Mouse (Mus musculus) cerebellum, postnatal 14 days (tissue): ENCODE data around the gene Pbx1.

Experiments used
- DNase-seq, 2 experiments: peaks; one replicate each; pipeline ENCODE4 v3.0.0; 2021; ENCODE audit warnings: mixed read lengths in 2 of 2

The Pbx1 gene

DNA sequence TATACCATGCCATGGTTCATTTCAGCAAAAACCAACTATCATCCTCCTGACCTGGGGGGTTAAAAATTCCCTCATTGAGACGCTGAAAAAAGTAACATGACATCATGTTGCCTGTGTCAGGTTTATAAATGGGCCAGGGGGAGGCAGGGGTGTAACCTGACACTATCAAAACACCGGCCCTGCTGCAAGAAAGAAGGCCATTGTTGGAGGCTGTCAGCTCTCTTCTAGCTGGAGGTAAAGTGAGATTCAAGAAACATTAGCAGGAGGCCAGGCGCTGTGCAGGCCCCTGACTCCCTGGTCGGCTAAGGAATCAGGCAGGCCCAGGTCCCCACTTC is 49.3 kb downstream of the Pbx1 start:
- DNase-seq = no peak

DNA sequence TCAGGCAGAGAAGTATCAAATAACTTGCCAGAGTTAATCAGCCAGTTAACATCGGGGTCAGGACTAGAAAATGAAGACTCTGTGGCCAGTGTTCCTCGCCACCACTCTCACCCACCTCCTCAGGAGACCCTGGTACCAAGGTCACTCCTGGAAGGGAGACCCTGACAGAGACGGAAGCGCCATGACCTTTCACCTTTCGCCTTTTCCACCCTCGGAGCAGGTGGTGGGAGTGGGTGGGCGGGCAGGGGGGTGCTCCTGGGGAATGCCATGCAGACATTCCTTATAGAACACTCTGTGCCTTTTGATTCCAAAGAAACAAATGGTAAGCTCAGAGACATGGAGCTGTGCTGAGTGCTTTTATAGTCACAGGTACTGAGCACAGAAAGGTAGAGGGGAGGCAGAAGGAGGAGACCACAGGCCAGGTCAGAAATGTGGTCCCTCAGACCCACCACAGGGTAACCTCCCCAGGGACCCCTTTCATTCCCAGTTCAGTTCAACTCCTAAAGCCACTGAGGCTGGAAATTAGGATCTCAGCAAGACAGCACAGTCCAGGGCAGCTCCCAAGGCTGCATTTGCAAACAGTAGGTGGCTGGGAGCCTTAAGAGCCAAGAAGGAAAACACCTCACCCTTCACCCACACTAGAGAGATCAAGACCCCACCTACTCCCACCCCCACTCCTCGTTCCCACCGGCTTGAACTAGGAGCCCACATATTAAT is 49.8 kb downstream of the Pbx1 start:
- no peak for DNase-seq

DNA sequence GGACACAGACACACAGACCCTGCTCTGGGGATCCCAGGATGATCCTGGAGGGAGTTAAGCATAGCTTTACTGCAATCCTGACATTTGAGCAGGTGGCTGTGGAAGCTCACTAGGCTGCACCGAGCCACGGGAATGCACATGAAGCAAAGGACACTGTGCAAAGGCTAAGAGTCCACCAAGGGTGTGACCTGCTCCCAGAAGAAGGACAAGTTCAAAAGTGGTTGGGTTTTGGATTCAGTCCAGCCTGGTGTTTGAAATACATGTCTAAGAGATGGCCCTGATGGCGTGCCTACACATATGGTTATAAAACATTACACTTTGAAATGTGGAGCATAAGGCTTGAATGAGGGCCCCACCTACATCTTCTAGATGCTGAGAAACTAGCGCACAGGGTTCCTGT is 50.6 kb downstream of the Pbx1 start:
- DNase-seq = no peak

DNA sequence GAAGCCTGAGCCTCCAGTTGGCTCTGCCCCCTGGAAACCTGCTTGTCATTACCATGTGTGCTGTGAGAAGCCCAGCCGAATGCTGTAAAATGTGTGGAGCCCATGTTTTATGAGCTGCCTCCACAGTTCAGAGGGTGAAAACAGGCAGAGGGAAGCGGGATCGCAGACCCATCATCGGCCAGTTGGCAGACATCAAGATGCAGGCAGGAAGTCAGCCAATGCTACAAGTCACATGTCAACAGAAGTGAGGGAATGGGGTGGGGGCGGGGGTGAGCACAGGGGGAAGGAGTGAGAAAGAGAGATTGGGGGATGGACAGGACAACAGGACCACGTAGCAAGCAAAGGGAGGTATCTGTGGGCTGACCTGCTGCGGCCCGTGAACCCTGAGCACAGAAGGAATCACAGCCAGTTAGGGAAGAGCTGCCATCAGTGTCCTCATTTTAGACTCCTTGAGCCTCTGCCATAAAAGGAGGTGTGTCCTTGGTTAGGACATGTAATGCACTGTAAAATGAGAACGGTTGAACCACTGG is 51.8 kb downstream of the Pbx1 start:
- peak; percentile 76 to 81 for DNase-seq

DNA sequence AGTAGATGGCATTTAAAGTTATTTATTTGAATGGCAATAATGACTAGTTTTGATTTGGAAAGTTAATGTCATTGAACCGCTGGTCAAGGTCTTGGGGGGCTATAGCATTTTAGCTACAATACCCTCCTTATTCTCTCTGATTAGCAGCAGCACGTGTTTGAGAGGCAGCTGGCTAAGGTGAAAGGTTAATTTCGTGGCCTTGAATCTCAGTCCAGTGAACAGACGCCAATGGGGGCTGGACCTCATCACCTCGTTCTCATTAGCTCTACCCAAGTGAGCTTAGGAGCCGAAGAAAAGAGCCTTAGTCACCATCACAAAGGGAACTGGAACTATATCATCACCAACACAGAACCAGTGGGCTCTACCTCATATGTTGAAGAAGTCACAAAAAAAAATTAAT is 54.4 kb downstream of the Pbx1 start:
- no peak for DNase-seq

DNA sequence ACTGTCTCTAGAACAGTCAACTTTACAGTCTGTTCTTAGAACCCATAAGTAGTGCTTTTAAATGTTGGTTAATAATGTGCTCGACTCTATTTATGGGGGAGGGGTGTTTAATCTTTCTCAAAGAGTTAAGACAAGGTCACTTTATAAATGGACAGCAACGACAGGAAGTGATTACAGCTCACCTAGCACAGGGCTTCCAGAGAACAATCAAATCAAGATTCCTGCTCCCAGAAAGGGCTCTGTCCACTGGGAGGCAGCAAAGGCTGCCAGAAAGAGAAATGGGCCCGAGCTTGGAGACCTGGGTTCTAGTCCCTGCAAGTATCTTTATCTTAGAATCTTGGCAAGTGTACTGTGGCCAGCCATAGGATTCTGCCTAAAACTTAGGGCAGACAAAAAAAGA is 55.7 kb downstream of the Pbx1 start:
- peak; percentile 24 to 36 for DNase-seq

DNA sequence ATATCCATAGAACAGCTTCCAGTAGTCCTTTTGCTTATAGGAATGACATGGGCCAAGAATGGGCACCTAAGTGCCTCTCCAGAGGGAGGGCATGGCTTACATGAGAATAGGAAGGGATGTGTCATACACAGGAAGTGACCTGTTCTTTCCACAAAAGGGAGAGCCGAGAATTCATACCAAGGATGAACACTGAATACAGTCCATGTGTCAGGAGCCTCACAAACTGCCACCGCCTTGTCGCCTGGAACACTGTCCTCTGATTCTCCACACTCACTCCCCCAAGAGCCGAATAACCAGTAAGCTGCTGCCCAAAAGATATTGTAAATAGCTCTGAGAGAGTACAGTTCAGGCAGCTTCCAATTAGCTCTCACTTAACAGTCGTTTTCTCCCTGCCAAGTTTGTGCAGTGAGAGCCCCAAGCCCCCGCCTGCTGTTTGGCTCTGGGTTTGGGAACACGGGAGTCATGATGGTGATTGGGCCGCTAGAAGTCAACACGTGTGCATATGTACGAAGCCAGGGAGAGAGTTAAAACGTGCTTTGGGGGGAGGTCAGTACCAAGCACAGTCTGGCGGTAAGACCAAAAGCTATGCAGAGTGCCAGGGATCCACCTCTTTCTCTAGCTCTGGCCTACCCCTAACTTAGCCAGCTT is 57.0 kb downstream of the Pbx1 start:
- DNase-seq = peak in 1 of 2 experiments; percentile 31

DNA sequence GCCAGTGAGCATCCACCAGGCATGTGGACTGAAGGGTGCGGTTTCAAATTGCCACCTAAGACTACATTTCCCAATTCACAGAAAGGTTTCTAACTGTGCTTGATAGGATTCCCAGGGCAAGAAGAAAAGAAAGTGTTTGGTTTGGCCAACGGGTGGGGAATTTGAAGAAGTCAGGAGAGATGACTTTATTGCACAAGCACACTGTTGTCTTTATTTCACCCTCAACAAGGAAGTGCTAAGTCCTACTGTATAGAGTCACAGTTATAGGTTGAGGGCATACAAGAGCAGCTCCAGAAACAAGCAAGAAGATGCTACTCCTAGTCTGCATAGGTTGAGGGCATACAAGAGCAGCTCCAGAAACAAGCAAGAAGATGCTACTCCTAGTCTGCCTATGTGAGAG is 60.0 kb downstream of the Pbx1 start:
- DNase-seq = no peak

DNA sequence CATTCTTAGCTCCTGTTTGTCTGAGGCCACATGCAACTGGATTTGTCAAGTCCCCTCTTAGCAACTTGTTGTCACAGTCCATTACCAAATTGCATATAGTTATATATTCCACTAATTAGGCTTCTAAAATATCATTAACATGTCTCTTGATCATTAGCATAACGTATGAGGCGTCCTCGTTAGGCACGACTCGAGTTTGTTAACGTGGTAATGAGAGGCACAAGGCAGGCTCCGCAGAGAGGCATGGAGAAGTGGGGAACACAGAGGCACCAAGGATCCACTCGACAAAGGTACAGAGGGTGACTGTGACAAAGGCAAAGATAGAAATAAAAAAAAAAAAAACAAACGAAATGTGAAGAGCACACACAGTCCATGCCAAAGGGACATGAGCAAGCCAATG is 61.1 kb downstream of the Pbx1 start:
- no peak for DNase-seq

DNA sequence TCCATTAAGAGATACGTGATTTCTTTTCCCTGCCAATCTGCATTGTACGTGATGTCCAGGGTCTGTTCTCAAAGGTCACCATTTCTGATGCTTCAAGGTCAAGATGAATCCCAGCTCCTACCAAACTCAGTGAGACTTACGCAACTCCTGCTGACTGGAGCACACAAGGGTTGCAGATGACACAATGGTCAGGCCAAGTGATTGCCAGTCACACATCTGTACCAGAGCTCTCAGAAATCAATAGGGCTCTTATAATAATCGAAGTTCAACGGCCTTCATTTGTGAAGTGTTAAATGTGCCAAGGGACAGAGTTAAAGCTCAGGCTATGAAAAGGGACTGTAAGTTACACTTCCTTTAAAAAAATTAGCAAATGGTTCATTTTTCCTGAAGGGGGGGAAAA is 65.8 kb downstream of the Pbx1 start:
- no peak for DNase-seq

DNA sequence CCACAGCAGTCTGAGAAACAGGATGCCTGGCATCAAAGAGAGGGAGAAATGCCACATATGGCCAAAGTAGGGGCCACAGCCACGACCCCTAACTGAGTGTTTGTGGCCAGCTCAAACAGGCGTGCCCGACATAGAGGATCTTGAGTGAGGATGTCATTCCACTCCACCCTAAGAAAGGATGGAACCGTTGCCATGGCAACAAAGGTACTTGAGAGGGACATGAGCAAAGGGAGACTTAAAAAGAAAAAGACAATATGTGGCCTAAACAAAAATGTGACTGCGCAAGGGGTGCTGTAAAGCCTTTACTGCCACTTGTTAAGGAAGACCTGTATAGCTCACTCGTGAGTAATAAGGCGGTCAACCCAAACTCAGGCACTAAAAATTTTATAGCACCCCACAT is 67.7 kb downstream of the Pbx1 start:
- DNase-seq = no peak

DNA sequence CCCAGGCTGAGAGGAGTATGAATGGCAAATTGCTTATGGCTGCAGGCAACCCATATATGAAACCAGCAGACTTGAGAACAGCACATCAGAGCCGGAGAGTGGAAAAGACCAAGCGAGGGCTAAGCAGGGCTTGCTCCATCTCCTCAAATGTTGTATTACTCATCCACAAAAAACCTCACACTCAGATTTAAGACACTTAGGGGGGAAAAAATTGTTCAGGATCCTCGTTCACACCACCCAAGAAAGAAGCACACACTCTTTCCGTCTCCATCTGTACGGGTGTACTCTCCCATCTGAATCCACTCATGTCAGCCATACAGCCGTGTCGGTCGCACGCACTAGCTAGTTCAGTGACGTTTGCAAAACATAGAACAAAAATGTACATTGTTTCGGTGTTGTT is 69.0 kb downstream of the Pbx1 start:
- DNase-seq = no peak

DNA sequence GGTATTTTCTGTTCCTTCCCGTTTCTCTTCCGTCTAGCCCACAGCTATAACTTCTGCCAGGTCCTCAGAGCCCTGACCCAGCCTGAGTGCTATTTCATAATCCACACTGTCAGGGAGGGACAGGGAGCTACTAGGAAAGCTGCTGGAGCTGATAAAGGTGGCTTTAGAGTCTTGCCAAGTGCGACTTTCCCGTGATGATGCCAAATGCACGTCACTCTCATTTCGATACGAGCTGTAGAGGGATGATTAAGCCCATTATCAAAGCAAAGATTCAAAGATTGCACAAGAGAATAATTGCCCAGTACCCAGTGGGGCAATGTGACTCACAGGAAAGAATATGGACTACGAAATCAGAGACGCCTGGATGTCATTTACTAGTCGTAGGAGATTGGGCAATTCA is 69.6 kb downstream of the Pbx1 start:
- no peak for DNase-seq

DNA sequence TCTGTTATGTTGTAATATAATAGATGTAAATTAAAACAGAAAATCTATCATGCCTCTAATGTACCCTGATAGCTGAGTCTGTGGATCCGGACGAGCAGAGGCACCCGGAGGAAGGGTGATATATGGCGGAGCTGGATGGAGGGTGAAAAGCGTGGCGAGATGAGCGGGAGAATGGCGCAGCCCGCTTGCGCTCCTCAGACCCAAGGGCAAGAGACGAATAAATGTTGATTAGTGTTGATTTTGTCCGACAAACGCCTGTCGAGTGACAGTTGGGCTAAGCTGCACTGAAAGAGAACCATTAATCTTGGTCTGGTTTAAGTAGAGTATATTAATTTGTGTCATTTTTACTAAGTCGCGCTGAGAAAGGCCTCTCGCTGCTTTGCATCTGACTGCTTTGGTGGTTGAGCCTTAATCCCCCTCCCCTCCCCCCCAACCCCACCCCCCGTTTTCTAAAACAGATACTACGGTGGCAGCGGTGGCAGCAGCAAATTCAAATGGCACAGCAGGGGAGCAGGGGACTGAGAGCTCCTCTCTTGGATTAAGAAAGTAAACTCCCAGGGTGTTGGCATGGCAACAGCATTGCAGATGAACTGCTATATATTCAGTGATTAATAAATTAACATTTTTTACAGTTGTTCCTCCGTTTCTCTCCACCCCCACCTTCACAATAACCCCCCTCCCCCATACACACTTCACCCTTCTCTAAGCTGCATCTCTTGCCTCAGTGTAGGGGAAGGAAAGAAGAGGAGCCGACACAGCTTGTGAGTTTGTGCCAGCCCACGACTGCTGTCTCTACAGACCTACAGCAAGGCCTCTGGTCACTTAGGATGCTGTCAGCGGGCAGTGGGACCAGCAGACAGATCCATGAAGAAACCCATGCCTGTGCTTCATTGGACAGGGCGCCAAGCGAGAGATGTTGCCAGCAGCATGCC is 74.1 kb downstream of the Pbx1 start:
- DNase-seq = peak; percentile 48 to 53

DNA sequence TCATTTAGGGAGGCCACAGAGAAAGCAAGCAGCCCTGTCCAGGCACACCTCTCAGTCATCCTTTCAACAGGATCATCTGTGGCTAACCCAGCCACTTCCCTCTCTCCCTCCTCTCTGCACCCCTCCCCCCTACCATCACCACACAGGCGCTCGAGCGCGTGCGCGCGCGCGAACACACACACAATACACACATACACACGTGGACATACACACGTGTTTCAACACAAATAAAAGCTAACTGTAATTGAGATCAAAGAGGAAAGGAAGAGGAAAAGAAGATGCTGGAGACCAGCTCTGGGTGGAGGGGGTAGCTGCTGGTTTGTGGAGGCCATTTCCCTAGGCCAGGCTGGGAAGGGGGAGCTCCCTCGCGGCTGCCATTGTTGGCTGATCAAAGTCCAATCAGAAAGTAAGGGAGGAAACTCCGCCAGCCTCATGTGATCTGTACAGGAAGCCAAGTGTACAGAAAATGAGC is 75.1 kb downstream of the Pbx1 start:
- peak; percentile 48 to 53 for DNase-seq

DNA sequence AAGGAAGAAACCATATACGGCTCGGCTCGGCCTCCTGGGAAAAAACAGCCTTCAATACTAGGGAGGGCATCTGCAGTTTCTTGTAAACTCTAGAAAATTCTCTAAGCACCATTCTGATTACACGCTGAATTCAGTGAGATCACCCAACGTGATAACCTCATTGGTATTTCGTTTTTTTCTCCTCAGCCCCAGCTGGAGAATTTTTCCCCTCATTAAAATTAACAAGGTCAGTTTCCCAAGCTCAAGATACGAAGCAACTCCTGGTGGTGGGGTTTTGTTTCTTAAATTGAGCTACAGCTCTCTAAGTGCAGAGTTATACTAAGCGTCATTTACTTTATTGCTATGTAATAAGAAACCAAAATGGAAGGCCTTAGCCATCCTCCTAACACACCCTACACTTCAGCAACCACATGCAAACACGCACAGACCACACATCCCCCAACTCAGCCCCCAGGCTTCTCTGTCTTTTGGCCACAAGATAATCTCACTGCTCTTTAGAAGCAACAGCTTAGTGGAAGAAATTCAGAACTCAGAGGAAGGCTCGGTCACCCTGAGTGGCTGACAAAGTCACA is 76.0 kb downstream of the Pbx1 start:
- no peak for DNase-seq

DNA sequence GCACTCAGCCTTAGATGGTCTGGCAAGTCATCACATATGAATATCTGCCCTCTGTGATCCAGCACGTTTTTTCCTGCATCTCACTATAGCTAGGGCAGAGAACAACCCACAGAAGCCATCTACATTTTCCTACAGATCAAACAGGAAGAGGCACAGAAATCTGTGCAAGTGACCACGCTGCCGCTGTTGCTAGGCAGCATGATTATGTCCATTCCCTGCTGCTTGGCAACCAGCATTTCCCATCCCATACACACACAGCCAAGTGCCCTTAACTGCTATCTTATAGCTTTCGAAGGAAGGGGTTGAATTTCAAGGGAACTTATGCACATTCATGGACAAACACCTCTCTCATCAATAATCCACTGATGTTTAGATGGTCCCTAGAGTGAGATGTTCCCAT is 77.1 kb downstream of the Pbx1 start:
- DNase-seq = peak in 1 of 2 experiments; percentile 31

DNA sequence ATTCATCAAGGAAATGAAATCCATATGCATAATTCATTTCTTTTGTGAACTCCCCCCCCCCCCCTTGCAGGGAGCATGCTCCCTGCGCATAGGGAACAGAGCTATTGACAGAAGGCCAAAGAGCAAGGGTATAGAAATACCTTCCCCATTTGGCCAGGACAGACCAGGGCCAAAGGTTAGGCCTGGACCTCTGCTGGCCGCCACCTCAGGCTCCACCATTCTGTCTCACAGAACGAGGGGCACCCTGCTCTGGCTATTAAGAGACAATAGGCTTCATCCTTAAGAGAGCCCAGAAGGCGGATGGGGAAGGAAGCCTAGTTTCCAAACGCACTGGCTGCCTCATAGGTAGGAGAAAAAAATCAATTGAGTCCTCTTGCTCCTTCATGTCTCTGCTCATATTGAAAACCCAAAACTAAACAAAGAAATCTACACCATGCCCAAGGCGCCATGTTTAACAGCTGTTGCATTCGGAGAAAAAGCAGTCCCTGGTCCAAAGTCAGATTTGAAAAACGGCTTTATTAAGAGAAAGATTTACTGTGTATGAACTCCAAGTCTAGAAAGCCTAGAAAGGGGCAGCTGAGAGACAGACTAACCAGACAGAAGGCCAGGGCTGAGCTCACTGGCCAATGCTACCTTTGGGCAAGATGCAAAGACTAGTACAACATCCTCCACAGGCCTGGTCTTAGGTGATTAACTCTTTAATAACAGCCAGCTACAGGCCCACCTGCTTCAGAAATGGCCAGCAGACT is 83.9 kb downstream of the Pbx1 start:
- DNase-seq = no peak

DNA sequence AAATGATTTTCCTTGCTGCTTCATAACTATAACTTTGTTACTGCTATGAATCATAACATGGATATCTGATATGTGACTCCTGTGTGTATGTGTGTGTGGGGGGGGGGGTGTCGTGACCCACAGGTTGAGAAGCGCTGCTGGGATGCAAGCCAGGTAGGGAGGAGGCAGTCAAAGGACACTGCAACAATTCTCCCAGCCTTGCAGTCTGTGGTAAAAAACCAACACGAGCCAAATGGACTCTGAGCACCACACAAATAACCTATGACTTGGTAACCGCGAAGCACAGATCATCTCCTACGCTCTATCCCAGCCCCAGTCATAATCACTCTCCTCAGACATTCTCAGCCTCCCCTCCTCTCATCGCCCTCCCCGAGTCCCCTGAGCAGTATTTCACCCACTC is 87.2 kb downstream of the Pbx1 start:
- DNase-seq = no peak

DNA sequence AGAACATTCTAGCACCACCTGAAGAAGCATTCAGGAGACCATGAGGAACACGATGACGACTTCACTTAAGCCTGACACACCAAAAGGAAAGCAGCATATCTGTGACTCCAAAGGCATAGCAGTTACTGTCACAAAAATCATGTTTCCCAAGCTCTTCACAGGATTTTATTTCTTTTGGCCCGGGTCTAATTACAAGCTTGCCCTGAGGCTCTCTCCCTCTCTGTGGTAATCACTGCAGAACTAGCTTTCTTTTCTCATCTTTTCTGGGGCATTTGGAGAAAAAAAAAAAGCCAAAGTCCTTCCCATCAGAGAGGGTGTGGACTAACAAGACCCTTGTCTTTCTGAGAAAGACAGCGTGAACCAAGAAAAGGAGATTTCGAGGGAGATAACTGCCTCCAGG is 87.8 kb downstream of the Pbx1 start:
- DNase-seq = no peak

DNA sequence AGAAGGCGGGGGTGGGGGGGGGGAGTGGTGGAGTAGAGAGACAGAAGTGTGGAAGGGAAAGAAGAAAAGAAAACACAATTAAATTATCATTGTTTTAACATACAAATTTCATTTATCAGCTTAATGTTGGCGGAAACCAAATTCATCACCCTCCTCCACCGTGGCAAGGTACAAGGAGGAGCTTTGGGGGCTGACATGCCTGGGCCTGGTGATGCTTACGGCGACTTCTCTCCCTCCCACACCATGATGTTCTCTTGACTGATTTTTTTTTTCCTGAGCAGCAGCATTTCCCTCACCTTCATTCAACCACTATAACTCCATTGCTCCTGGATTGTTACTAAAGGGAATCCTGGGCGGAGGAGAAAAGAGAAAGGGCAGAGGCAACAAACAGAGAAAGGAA is 89.8 kb downstream of the Pbx1 start:
- no peak for DNase-seq

DNA sequence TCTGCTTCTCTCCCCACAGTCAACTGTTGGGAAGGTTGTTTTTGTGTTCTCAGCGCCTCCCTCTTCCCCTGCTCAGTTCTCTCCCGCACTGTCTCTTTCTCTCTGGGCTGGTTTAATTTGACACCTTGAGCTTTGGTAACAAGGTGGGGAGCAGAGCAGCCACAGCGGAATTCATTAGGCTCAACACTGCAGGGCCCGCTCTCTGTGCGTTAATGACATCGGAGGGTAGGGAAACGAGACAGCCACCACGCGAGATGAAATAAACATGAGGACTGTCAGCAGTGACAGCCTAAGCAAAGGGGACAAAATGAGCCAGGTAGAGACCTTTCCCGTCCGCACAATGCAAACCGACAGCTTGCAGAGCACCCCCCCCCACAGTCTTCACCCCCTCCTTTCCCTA is 90.2 kb downstream of the Pbx1 start:
- no peak for DNase-seq
